Mouse (Mus musculus) spleen, adult 2 months (tissue): ENCODE measurements around the gene Clcn1.

Experiments
- CTCF ChIP-seq: fragments of 200-500 bp; IDR thresholded peaks from 2 replicates; pipeline ENCODE4 v1.5.1; 2011; ENCODE audit warnings: mild to moderate bottlenecking, inconsistent platforms; ENCODE audit not compliant: insufficient read depth, insufficient read length, insufficient replicate concordance; ENCODE audit errors: extremely low read depth
- POLR2A ChIP-seq: fragments of 200-500 bp; IDR thresholded peaks from 2 replicates; pipeline ENCODE4 v1.6.1; 2011; ENCODE audit warnings: low read depth, low read length, inconsistent platforms

- TF ChIP-seq POLR2A (no peak), CTCF (0 out of 2 replicates have a peak, but pooled peaks have one; percentile 3)
Observed at GRCm38 (mm10) chr6:42349426-42350020, 63.0 kb downstream of the Clcn1 start, which contains the start of gene Zyx.
